Mouse (Mus musculus): ENCODE results near the gene Exoc4. TPM values are rescaled to one million over a fixed set of nuclear protein-coding genes. Genes with fewer than 3 reads are reported as not detected.

Gene Exoc4
- total and polyA plus RNA-seq, 3 experiments, result 10.5 to 86.2 (median 80.5) TPM

DNA sequence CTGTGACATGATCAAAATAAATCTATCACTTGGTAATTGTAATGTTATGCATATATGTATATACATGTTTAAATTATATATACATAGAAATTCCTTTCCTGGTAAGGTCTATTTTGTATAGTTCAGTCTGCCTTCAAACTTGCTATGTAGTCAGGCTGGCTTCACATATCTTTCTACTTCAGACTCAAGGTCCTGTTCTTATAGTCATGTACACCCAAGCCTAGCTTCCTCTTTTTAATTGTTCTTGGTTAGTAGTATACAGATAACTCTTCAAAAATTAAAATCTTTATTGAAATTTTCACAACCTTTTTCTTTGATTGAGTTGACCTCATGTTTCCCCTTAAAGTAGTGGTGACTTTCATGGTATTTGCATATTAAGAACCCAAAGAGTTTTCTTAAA is 176.1 kb downstream of the Exoc4 start:
- H3K36me3 ChIP-seq (replicated peaks), result peaks cover 4% of the 10 kb centered on the region
- DNase-seq (ENCODE audit: low spot score), result no peak
- TF ChIP-seq POLR2AphosphoS5 (IDR thresholded peaks at IDR 0.05; ENCODE audit: insufficient replicate concordance, low read depth, low read length), result no peak
- TF ChIP-seq TAL1 (conservative IDR thresholded peaks at IDR 0.05; ENCODE audit: low read depth, low read length), result no peak
- TF ChIP-seq GATA2 (IDR thresholded peaks at IDR 0.05; ENCODE audit: borderline replicate concordance, low read depth, low read length), result no peak
- no peak for TF ChIP-seq CTCF (IDR thresholded peaks at IDR 0.05; ENCODE audit: low read depth, low read length)
- no peak for TF ChIP-seq GATA1 (IDR thresholded peaks at IDR 0.05; ENCODE audit: borderline replicate concordance, low read length)
- no peak overlapping the region for H3K4me3 ChIP-seq (ENCODE audit: low read depth, low read length)
- no peaks in the 10 kb centered on the region for H3K27me3 ChIP-seq (ENCODE audit: insufficient read depth, low read length)
- no peaks in the 10 kb centered on the region for H3K4me1 ChIP-seq (ENCODE audit: insufficient read depth, low read depth, low read length)
- H3K9me3 ChIP-seq (replicated peaks), result no peaks in the 10 kb centered on the region
- ATAC-seq (ENCODE audit: extremely low read depth, insufficient number of reproducible peaks, low FRiP score, poor library complexity, severe bottlenecking), result no peak

DNA sequence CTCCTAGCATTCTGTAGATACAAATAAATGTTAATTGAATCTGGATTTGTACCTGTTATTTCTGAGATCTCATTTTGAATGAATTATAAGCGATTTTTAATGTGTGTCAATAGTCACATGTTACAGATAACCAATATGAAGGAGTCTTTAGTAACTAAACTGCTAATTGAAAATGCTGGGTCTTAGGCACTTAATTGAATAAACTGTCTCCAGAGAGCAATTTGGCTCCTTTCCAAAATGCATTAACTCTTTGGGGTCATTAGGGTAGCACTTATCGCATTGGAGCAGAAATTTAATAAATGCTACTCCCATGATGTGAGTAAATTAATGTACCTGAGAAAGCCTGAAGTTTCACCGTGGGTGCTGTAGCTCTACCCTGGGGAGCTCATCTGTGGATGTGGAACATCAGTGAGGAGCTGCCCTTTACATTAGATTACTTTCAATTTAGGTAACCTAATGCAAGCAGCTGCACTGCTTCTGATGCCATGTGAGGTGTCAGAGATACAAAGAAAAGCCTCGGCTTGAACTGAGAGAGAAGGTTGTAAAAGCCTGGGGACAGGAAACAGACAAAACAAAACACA is 182.4 kb downstream of the Exoc4 start:
- H3K27me3 ChIP-seq (ENCODE audit: insufficient read depth, low read length), result no peaks in the 10 kb centered on the region
- no peaks in the 10 kb centered on the region for H3K9me3 ChIP-seq (replicated peaks)
- peaks cover 2% of the 10 kb centered on the region for H3K36me3 ChIP-seq (replicated peaks)
- DNase-seq (ENCODE audit: low spot score) (no peak), ATAC-seq (ENCODE audit: extremely low read depth, insufficient number of reproducible peaks, low FRiP score, poor library complexity, severe bottlenecking) (no peak)
- H3K4me1 ChIP-seq (ENCODE audit: insufficient read depth, low read depth, low read length), result no peaks in the 10 kb centered on the region
- no peak overlapping the region for H3K4me3 ChIP-seq (ENCODE audit: low read depth, low read length)
- no peak for TF ChIP-seq POLR2AphosphoS5 (IDR thresholded peaks at IDR 0.05; ENCODE audit: insufficient replicate concordance, low read depth, low read length)
- no peak for TF ChIP-seq GATA2 (IDR thresholded peaks at IDR 0.05; ENCODE audit: borderline replicate concordance, low read depth, low read length)
- no peak for TF ChIP-seq TAL1 (conservative IDR thresholded peaks at IDR 0.05; ENCODE audit: low read depth, low read length)
- no peak for TF ChIP-seq CTCF (IDR thresholded peaks at IDR 0.05; ENCODE audit: low read depth, low read length)
- TF ChIP-seq GATA1 (IDR thresholded peaks at IDR 0.05; ENCODE audit: borderline replicate concordance, low read length), result no peak

DNA sequence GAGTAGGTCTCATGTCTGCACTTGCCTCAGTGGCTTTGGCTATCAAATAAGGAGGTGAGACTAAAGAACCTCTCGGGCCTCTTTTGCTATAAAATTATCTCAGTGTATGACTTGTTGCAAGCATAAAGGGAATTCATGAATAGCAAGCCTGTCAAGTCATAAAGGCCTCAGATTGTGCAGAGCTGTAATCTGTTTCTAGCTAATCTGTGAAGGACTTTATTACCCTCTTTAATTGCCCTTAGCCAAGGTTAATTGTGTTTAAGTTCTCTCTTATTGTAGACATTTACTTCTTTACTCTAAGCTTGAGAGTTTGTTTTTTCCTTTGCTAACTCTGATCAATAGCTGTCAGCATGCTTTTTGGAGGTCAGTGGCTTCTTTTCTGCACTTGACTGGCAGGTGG is 191.6 kb downstream of the Exoc4 start:
- Histone ChIP-seq H3K36me3 (replicated peaks) (peaks cover 38% of the 10 kb centered on the region), H3K9me3 (replicated peaks) (no peaks in the 10 kb centered on the region), H3K27me3 (ENCODE audit: insufficient read depth, low read length) (no peaks in the 10 kb centered on the region), H3K4me3 (ENCODE audit: low read depth, low read length) (no peak overlapping the region), H3K4me1 (ENCODE audit: insufficient read depth, low read depth, low read length) (no peaks in the 10 kb centered on the region)
- no peak for TF ChIP-seq TAL1 (conservative IDR thresholded peaks at IDR 0.05; ENCODE audit: low read depth, low read length)
- TF ChIP-seq GATA1 (IDR thresholded peaks at IDR 0.05; ENCODE audit: borderline replicate concordance, low read length), result no peak
- no peak for TF ChIP-seq CTCF (IDR thresholded peaks at IDR 0.05; ENCODE audit: low read depth, low read length)
- no peak for TF ChIP-seq POLR2AphosphoS5 (IDR thresholded peaks at IDR 0.05; ENCODE audit: insufficient replicate concordance, low read depth, low read length)
- no peak for TF ChIP-seq GATA2 (IDR thresholded peaks at IDR 0.05; ENCODE audit: borderline replicate concordance, low read depth, low read length)
- no peak for DNase-seq (ENCODE audit: low spot score)
- no peak for ATAC-seq (ENCODE audit: extremely low read depth, insufficient number of reproducible peaks, low FRiP score, poor library complexity, severe bottlenecking)

DNA sequence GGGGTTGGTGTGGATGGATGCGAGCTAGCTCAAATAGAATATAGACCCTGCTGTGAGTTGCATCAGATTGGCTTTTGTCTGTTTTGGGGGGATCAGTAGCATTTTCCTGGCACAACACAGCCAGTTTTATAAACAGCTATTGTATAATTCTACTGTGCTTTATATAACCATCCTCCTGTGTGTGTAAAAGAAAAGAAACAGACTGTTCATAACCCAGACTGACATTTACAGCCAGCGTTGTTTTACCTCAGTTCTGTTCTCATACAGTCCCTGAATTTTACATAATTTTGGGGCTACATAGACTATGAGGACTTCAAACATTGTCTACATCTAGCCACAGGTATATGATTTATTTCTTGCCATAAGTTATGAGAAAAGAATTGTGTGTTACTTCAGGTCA is 204.9 kb downstream of the Exoc4 start:
- TF ChIP-seq CTCF (IDR thresholded peaks at IDR 0.05; ENCODE audit: low read depth, low read length) (no peak), GATA1 (IDR thresholded peaks at IDR 0.05; ENCODE audit: borderline replicate concordance, low read length) (no peak), TAL1 (conservative IDR thresholded peaks at IDR 0.05; ENCODE audit: low read depth, low read length) (no peak), POLR2AphosphoS5 (IDR thresholded peaks at IDR 0.05; ENCODE audit: insufficient replicate concordance, low read depth, low read length) (no peak)
- Histone ChIP-seq H3K4me3 (ENCODE audit: low read depth, low read length) (no peak overlapping the region), H3K27me3 (ENCODE audit: insufficient read depth, low read length) (no peaks in the 10 kb centered on the region), H3K4me1 (ENCODE audit: insufficient read depth, low read depth, low read length) (no peaks in the 10 kb centered on the region), H3K9me3 (replicated peaks) (no peaks in the 10 kb centered on the region), H3K36me3 (replicated peaks) (peaks cover 19% of the 10 kb centered on the region)
- no peak for DNase-seq (ENCODE audit: low spot score)
- no peak for ATAC-seq (ENCODE audit: extremely low read depth, insufficient number of reproducible peaks, low FRiP score, poor library complexity, severe bottlenecking)

DNA sequence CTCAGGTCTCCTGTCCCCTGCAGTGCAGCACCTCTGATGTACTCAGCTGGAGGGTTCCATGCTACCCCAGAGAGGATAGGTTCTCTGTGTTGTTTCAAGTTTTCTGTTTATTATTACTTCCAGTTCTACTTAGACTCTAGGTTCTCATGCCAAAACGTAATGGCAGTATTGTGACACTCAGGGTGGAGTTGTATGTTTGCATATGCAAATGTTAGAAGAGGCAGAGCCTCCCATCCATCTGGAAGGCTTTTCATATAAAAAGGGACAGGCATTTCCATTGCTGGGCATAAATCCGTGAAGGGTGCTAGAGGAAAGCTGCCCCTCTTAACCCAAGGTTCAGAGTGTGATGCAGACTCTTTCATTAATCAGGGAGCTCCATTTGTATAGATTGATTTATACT is 205.5 kb downstream of the Exoc4 start:
- H3K36me3 ChIP-seq (replicated peaks), result peaks cover 17% of the 10 kb centered on the region
- ATAC-seq (ENCODE audit: extremely low read depth, insufficient number of reproducible peaks, low FRiP score, poor library complexity, severe bottlenecking), result no peak
- no peak for TF ChIP-seq TAL1 (conservative IDR thresholded peaks at IDR 0.05; ENCODE audit: low read depth, low read length)
- TF ChIP-seq POLR2AphosphoS5 (IDR thresholded peaks at IDR 0.05; ENCODE audit: insufficient replicate concordance, low read depth, low read length), result no peak
- TF ChIP-seq GATA1 (IDR thresholded peaks at IDR 0.05; ENCODE audit: borderline replicate concordance, low read length), result no peak
- TF ChIP-seq CTCF (IDR thresholded peaks at IDR 0.05; ENCODE audit: low read depth, low read length), result no peak
- TF ChIP-seq GATA2 (IDR thresholded peaks at IDR 0.05; ENCODE audit: borderline replicate concordance, low read depth, low read length), result no peak

DNA sequence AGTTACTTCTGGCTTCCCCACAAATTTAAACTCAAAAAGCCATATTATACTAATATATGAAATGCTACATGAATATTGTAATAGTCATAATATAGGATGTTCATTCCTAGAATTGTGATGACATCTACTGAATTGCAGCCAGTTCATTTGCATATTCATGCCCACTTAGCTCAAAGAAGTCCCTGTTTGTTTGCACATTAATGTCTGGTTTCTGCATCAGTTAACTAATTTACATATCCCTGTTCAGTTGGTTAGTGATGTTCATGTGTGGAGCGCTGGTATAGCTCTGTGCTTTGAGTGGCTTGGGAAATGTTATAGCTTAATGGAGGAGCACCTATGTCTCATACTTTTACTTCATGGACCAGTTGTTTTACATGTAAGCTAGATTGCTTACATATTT is 206.4 kb downstream of the Exoc4 start:
- DNase-seq (ENCODE audit: low spot score) (no peak), ATAC-seq (ENCODE audit: extremely low read depth, insufficient number of reproducible peaks, low FRiP score, poor library complexity, severe bottlenecking) (no peak)
- H3K4me1 ChIP-seq (ENCODE audit: insufficient read depth, low read depth, low read length), result no peaks in the 10 kb centered on the region
- no peaks in the 10 kb centered on the region for H3K9me3 ChIP-seq (replicated peaks)
- H3K27me3 ChIP-seq (ENCODE audit: insufficient read depth, low read length), result no peaks in the 10 kb centered on the region
- peaks cover 13% of the 10 kb centered on the region for H3K36me3 ChIP-seq (replicated peaks)
- no peak for TF ChIP-seq CTCF (IDR thresholded peaks at IDR 0.05; ENCODE audit: low read depth, low read length)
- TF ChIP-seq POLR2AphosphoS5 (IDR thresholded peaks at IDR 0.05; ENCODE audit: insufficient replicate concordance, low read depth, low read length), result no peak
- no peak for TF ChIP-seq GATA1 (IDR thresholded peaks at IDR 0.05; ENCODE audit: borderline replicate concordance, low read length)
- TF ChIP-seq GATA2 (IDR thresholded peaks at IDR 0.05; ENCODE audit: borderline replicate concordance, low read depth, low read length), result no peak
- no peak for TF ChIP-seq TAL1 (conservative IDR thresholded peaks at IDR 0.05; ENCODE audit: low read depth, low read length)
- no peak overlapping the region for H3K4me3 ChIP-seq (ENCODE audit: low read depth, low read length)

More for the DNA sequence above, 205.5 kb downstream of the Exoc4 start:
- H3K9me3 ChIP-seq (replicated peaks), result no peaks in the 10 kb centered on the region
- no peak overlapping the region for H3K4me3 ChIP-seq (ENCODE audit: low read depth, low read length)
- H3K4me1 ChIP-seq (ENCODE audit: insufficient read depth, low read depth, low read length), result no peaks in the 10 kb centered on the region
- no peaks in the 10 kb centered on the region for H3K27me3 ChIP-seq (ENCODE audit: insufficient read depth, low read length)
- DNase-seq (ENCODE audit: low spot score), result no peak

Measured in G1E (cell line).